Comparison of ENCODE assay signal across 19 mouse cellular contexts in genomic region chr19:6860706-6861105, GRCm38 (mm10). TPM values are rescaled to one million over a fixed set of nuclear protein-coding genes. Genes with fewer than 3 reads are reported as not detected.
DNase-seq lines count a peak whose midpoint lies in the region; ATAC-seq and TF ChIP-seq lines count a peak whose summit lies in the region.
"Had no signal": no experiment of that assay in that cellular context is flagged by ENCODE, and none has a peak within 500 bp of the region (broad histone marks: within the 10 kb centered on the region; RNA-seq: fewer than 3 reads in every experiment).

No protein-coding gene starts in this region.

- 64% methylated on average over 6 of the region's 6 CpGs for WGBS in lung, postnatal 0 days
- WGBS in liver, postnatal 0 days (ENCODE audit: insufficient replicate concordance): 49% methylated on average over 6 of the region's 6 CpGs
- 82% methylated on average over 6 of the region's 6 CpGs for WGBS in hindbrain, embryonic 12.5 days

- H3K36me3 ChIP-seq in lung, postnatal 0 days (ENCODE audit: insufficient read depth, low read length): no peaks in the 10 kb centered on the region
- H3K36me3 ChIP-seq in G1E (replicated peaks): peaks cover 44% of the 10 kb centered on the region
- no peaks in the 10 kb centered on the region for H3K36me3 ChIP-seq in liver, postnatal 0 days (replicated peaks; ENCODE audit: insufficient read depth, low read length)
- H3K36me3 ChIP-seq in hindbrain, embryonic 12.5 days: no peaks in the 10 kb centered on the region
- H3K36me3 ChIP-seq: embryonic facial prominence, embryonic 10.5 days; neural tube, embryonic 12.5 days; stomach, embryonic 15.5 days had no signal

- no peak overlapping the region for H3K9ac ChIP-seq in lung, postnatal 0 days (replicated peaks; ENCODE audit: low read depth)
- no peak overlapping the region for H3K9ac ChIP-seq in liver, postnatal 0 days (replicated peaks)
- no peak overlapping the region for H3K9ac ChIP-seq in hindbrain, embryonic 12.5 days
- H3K9ac ChIP-seq: forebrain, embryonic 13.5 days; neural tube, embryonic 12.5 days; stomach, embryonic 15.5 days had no signal

- peak; percentile 37 for DNase-seq in lung, postnatal 0 days (ENCODE audit: low spot score)
- DNase-seq in lung, postnatal 14 days: no peak
- DNase-seq in G1E (ENCODE audit: low spot score): no peak
- DNase-seq in liver, postnatal 0 days: no peak
- DNase-seq in spleen, postnatal 4 days (ENCODE audit: low spot score in 2 of 2): peak; percentile 48 to 76
- no peak for DNase-seq in neural tube, embryonic 10.5 days (ENCODE audit: extremely low spot score, low spot score)
- DNase-seq in urinary bladder, postnatal 14 days (ENCODE audit: low spot score): no peak
- DNase-seq: adrenal gland, postnatal 14 days; cerebellum, adult 2 months; heart, postnatal 4 days; right cerebral cortex, postnatal 25 days; thymus, postnatal 25 days had no signal

- TF ChIP-seq CTCF in lung, postnatal 0 days (IDR thresholded peaks at IDR 0.05): no peak
- TF ChIP-seq CTCF in G1E (IDR thresholded peaks at IDR 0.05; ENCODE audit: low read depth, low read length): no peak
- no peak for TF ChIP-seq CTCF in liver, postnatal 0 days (IDR thresholded peaks at IDR 0.05; ENCODE audit: low read depth)

- ATAC-seq in lung, postnatal 0 days: 0 out of 2 replicates have a peak, but pooled peaks have one; percentile 26
- no peak for ATAC-seq in G1E (ENCODE audit: extremely low read depth, insufficient number of reproducible peaks, low FRiP score, poor library complexity, severe bottlenecking)
- peak; percentile 13; the same call in 1 of the 2 replicates for ATAC-seq in liver, postnatal 0 days
- ATAC-seq in hindbrain, embryonic 12.5 days (ENCODE audit: low FRiP score): no peak
- ATAC-seq: activated CD4-positive, CD25-positive, alpha-beta regulatory T cell, adult 4 months; forebrain, embryonic 13.5 days had no signal

- H3K4me1 ChIP-seq in lung, postnatal 0 days (ENCODE audit: insufficient read depth, low read depth, low read length): peaks cover 3% of the 10 kb centered on the region; the same call in 1 of the 2 replicates
- peaks cover 50% of the 10 kb centered on the region for H3K4me1 ChIP-seq in G1E (ENCODE audit: insufficient read depth, low read depth, low read length)
- H3K4me1 ChIP-seq in liver, postnatal 0 days (ENCODE audit: insufficient read depth): peaks cover 16% of the 10 kb centered on the region
- peaks cover 4% of the 10 kb centered on the region for H3K4me1 ChIP-seq in hindbrain, embryonic 12.5 days

- H3K9me3 ChIP-seq in lung, postnatal 0 days (ENCODE audit: low read length): no peaks in the 10 kb centered on the region
- H3K9me3 ChIP-seq in G1E (replicated peaks): no peaks in the 10 kb centered on the region
- H3K9me3 ChIP-seq in liver, postnatal 0 days (ENCODE audit: low read length): no peaks in the 10 kb centered on the region
- H3K9me3 ChIP-seq in hindbrain, embryonic 12.5 days (replicated peaks): no peaks in the 10 kb centered on the region; the same call in 1 of the 2 replicates
- H3K9me3 ChIP-seq: embryonic facial prominence, embryonic 10.5 days; forebrain, embryonic 13.5 days; neural tube, embryonic 12.5 days; stomach, embryonic 15.5 days had no signal

- no peak overlapping the region for H3K27ac ChIP-seq in lung, postnatal 0 days (ENCODE audit: low read length)
- H3K27ac ChIP-seq in liver, postnatal 0 days (ENCODE audit: low read depth): peak overlapping the region; percentile 66; the same call in 1 of the 2 replicates
- H3K27ac ChIP-seq in hindbrain, embryonic 12.5 days: no peak overlapping the region
- H3K27ac ChIP-seq: embryonic facial prominence, embryonic 10.5 days; forebrain, embryonic 13.5 days; left cerebral cortex, adult 2 months; neural tube, embryonic 12.5 days; stomach, embryonic 15.5 days had no signal

- H3K4me2 ChIP-seq in lung, postnatal 0 days (replicated peaks; ENCODE audit: low read depth, low read length): no peak overlapping the region
- H3K4me2 ChIP-seq in liver, postnatal 0 days (ENCODE audit: low read depth, low read length): peak overlapping the region; percentile 7; the same call in 1 of the 2 replicates
- no peak overlapping the region for H3K4me2 ChIP-seq in hindbrain, embryonic 12.5 days (replicated peaks)
- H3K4me2 ChIP-seq: forebrain, embryonic 13.5 days; neural tube, embryonic 12.5 days; stomach, embryonic 15.5 days had no signal

- 0 out of 2 replicates have a peak, but pooled peaks cover 2% of the 10 kb centered on the region for H3K27me3 ChIP-seq in lung, postnatal 0 days (replicated peaks; ENCODE audit: insufficient read depth, low read length)
- H3K27me3 ChIP-seq in G1E (ENCODE audit: insufficient read depth, low read length): no peaks in the 10 kb centered on the region
- H3K27me3 ChIP-seq in liver, postnatal 0 days (ENCODE audit: insufficient read depth, low read length): no peaks in the 10 kb centered on the region
- 0 out of 2 replicates have a peak, but pooled peaks cover 3% of the 10 kb centered on the region for H3K27me3 ChIP-seq in hindbrain, embryonic 12.5 days
- H3K27me3 ChIP-seq: neural tube, embryonic 12.5 days; stomach, embryonic 15.5 days had no signal

- no peak for TF ChIP-seq EP300 in lung, postnatal 0 days (IDR thresholded peaks at IDR 0.05)
- no peak for TF ChIP-seq EP300 in liver, postnatal 0 days (IDR thresholded peaks at IDR 0.05; ENCODE audit: low read depth)

- H3K4me3 ChIP-seq in lung, postnatal 0 days (ENCODE audit: low read depth, low read length): no peak overlapping the region
- H3K4me3 ChIP-seq in G1E (ENCODE audit: low read depth, low read length): peak overlapping the region; percentile 33; the same call in 1 of the 2 replicates
- no peak overlapping the region for H3K4me3 ChIP-seq in liver, postnatal 0 days (ENCODE audit: low read depth, low read length)
- no peak overlapping the region for H3K4me3 ChIP-seq in hindbrain, embryonic 12.5 days
- H3K4me3 ChIP-seq: embryonic facial prominence, embryonic 10.5 days; forebrain, embryonic 13.5 days; left cerebral cortex, adult 2 months; neural tube, embryonic 12.5 days; stomach, embryonic 15.5 days had no signal

RNA-seq across cellular contexts. Expression of gene Ccdc88b, which starts 2.7 kb away (rescaled TPM):
- polyA plus RNA-seq in lung, postnatal 0 days (2015; fragmentation: Nextera tagmentation; extraction: Ambion mirVana): 2.9 and 6.3 TPM in 2 replicates
- total RNA-seq in G1E (2014; fragmentation: Nextera tagmentation) (14.6 and 18.8 TPM in 2 replicates), G1E (2017) (54.3 and 65.7 TPM in 2 replicates)
- 102 and 124 TPM in 2 replicates for polyA plus RNA-seq in G1E (2012)
- polyA plus RNA-seq in liver, postnatal 0 days (2015; fragmentation: Nextera tagmentation; extraction: Ambion mirVana): 2.6 and 2.8 TPM in 2 replicates
- 0.50 and 0.85 TPM in 2 replicates for polyA plus RNA-seq in hindbrain, embryonic 12.5 days (2016; fragmentation: Nextera tagmentation; extraction: Ambion mirVana)

RNA-seq across cellular contexts. Expression of gene Rps6ka4, which starts 20.3 kb away (rescaled TPM):
- 36.7 and 40.6 TPM in 2 replicates for polyA plus RNA-seq in lung, postnatal 0 days (2015; fragmentation: Nextera tagmentation; extraction: Ambion mirVana)
- total RNA-seq in G1E (2014; fragmentation: Nextera tagmentation) (3.6 and 9.6 TPM in 2 replicates), G1E (2017) (7.2 and 9.8 TPM in 2 replicates)
- polyA plus RNA-seq in G1E (2012): 29.5 and 37.6 TPM in 2 replicates
- 4.2 and 5.2 TPM in 2 replicates for polyA plus RNA-seq in liver, postnatal 0 days (2015; fragmentation: Nextera tagmentation; extraction: Ambion mirVana)
- 13.2 and 14.4 TPM in 2 replicates for polyA plus RNA-seq in hindbrain, embryonic 12.5 days (2016; fragmentation: Nextera tagmentation; extraction: Ambion mirVana)

RNA-seq across cellular contexts. Expression of gene Trmt112, which starts 48.8 kb away (rescaled TPM):
- polyA plus RNA-seq in lung, postnatal 0 days (2015; fragmentation: Nextera tagmentation; extraction: Ambion mirVana): 89.0 and 93.3 TPM in 2 replicates
- total RNA-seq in G1E (2014; fragmentation: Nextera tagmentation) (191 and 244 TPM in 2 replicates), G1E (2017) (286 and 298 TPM in 2 replicates)
- polyA plus RNA-seq in G1E (2012): 261 and 287 TPM in 2 replicates
- 67.1 and 68.6 TPM in 2 replicates for polyA plus RNA-seq in liver, postnatal 0 days (2015; fragmentation: Nextera tagmentation; extraction: Ambion mirVana)
- 108 and 128 TPM in 2 replicates for polyA plus RNA-seq in hindbrain, embryonic 12.5 days (2016; fragmentation: Nextera tagmentation; extraction: Ambion mirVana)

RNA-seq across cellular contexts. Expression of gene Prdx5, which starts 49.2 kb away (rescaled TPM):
- polyA plus RNA-seq in lung, postnatal 0 days (2015; fragmentation: Nextera tagmentation; extraction: Ambion mirVana): 437 and 450 TPM in 2 replicates
- 53.7 and 59.2 TPM in 2 replicates for total RNA-seq in G1E (2014; fragmentation: Nextera tagmentation)
- total RNA-seq in G1E (2017): 210 and 225 TPM in 2 replicates
- polyA plus RNA-seq in G1E (2012): 208 and 211 TPM in 2 replicates
- polyA plus RNA-seq in liver, postnatal 0 days (2015; fragmentation: Nextera tagmentation; extraction: Ambion mirVana): 371 and 389 TPM in 2 replicates
- 194 and 200 TPM in 2 replicates for polyA plus RNA-seq in hindbrain, embryonic 12.5 days (2016; fragmentation: Nextera tagmentation; extraction: Ambion mirVana)

Comparison
In these comparisons a context has a peak if more than half of its experiments do, and no peak if none do; other contexts are left out.
1. DNase-seq: peak in lung, postnatal 0 days (single experiment) and spleen, postnatal 4 days (2 of 2); none in lung, postnatal 14 days (single experiment), G1E (single experiment), liver, postnatal 0 days (single experiment), neural tube, embryonic 10.5 days (single experiment) and urinary bladder, postnatal 14 days (single experiment).
2. ATAC-seq: peak in lung, postnatal 0 days (single experiment) and liver, postnatal 0 days (single experiment); none in G1E (single experiment) and hindbrain, embryonic 12.5 days (single experiment).
3. RNA of gene Ccdc88b, which starts 2.7 kb away (polyA plus RNA-seq): 102 to 124 TPM in G1E; 2.9 to 6.3 TPM in lung, postnatal 0 days, 2.6 to 2.8 TPM in liver, postnatal 0 days and 0.50 to 0.85 TPM in hindbrain, embryonic 12.5 days; every median in the first group is over 10 times any median in the second.